Mouse (Mus musculus) hematopoietic stem cell, adult 5-6 weeks (primary cell): Measurements from ENCODE around the gene Bpifa1. TPM values are rescaled to one million over a fixed set of nuclear protein-coding genes. Genes with fewer than 3 reads are reported as not detected.
"Not testable (repeated sequence)": the region's sequence is repeated elsewhere in the genome, so short reads cannot be mapped to it uniquely, and the experiment has no call there.

Experiments
- ATAC-seq, 2 experiments: fragments of 125-278 bp in 1 of 2; replicated peaks in 1 of 2; 2 replicates each; pipeline ENCODE4 v1.8.0; 2016 to 2017; ENCODE audit warnings: inconsistent platforms in 2 of 2, mild to moderate bottlenecking in 2 of 2, moderate number of reproducible peaks in 2 of 2, low read depth in 1 of 2, moderate TSS enrichment in 1 of 2; ENCODE audit not compliant: low FRiP score in 2 of 2, poor library complexity in 2 of 2, severe bottlenecking in 2 of 2, insufficient read depth in 1 of 2, low TSS enrichment in 1 of 2
- total RNA-seq: library from RNA; stranded (forward); fragments of 172-1452, 232-1000 nt; gene quantifications from 2 replicates; pipeline ENCODE4 v1.2.3, GENCODE M21; 2017

Gene Bpifa1
- not detected in 2 replicates for total RNA-seq

- no peak for ATAC-seq
Observed at GRCm38 (mm10) chr2:154142580-154142979, at the start of gene Bpifa1. Bpifa1 (plus strand) TSS chr2:154142880.

- ATAC-seq: no peak
Observed at GRCm38 (mm10) chr2:154097734-154098133, 44.9 kb upstream of the Bpifa1 start.

GRCm38 (mm10) chr2:154117381-154117780 is 25.3 kb upstream of the Bpifa1 start:
- ATAC-seq: no peak

- no peak for ATAC-seq
Observed at GRCm38 (mm10) chr2:154130120-154130519, 12.6 kb upstream of the Bpifa1 start, which contains the start of gene Bpifa3. Bpifa3 (plus strand) TSS chr2:154130336.

- ATAC-seq: no peak
Observed at GRCm38 (mm10) chr2:154143735-154144134, 1.1 kb downstream of the Bpifa1 start.

GRCm38 (mm10) chr2:154147496-154147895 is 4.8 kb downstream of the Bpifa1 start:
- no peak for ATAC-seq

GRCm38 (mm10) chr2:154158433-154158832 is 15.8 kb downstream of the Bpifa1 start:
- ATAC-seq: 0 out of 4 replicates have a peak, but pooled peaks of 1 of the 2 experiments have one; percentile 32

- ATAC-seq: no peak
Observed at GRCm38 (mm10) chr2:154162307-154162706, 19.6 kb downstream of the Bpifa1 start, which contains the start of gene Bpifa5. Bpifa5 (plus strand) TSS chr2:154162607.

GRCm38 (mm10) chr2:154163306-154163705 is 20.6 kb downstream of the Bpifa1 start:
- ATAC-seq: no peak

- ATAC-seq: no peak
Observed at GRCm38 (mm10) chr2:154169172-154169571, 26.5 kb downstream of the Bpifa1 start.

- ATAC-seq: no peak
Observed at GRCm38 (mm10) chr2:154171621-154172020, 28.9 kb downstream of the Bpifa1 start.

- ATAC-seq: no peak; a peak in 1 of 4 replicates
Observed at GRCm38 (mm10) chr2:154173313-154173712, 30.6 kb downstream of the Bpifa1 start.

- ATAC-seq: not testable (repeated sequence)
Observed at GRCm38 (mm10) chr2:154181900-154182299, 39.2 kb downstream of the Bpifa1 start.

GRCm38 (mm10) chr2:154183061-154183460 is 40.4 kb downstream of the Bpifa1 start:
- ATAC-seq: not testable (repeated sequence)

- no peak for ATAC-seq
Observed at GRCm38 (mm10) chr2:154185319-154185718, 42.6 kb downstream of the Bpifa1 start.

- no peak for ATAC-seq
Observed at GRCm38 (mm10) chr2:154185748-154186147, 43.1 kb downstream of the Bpifa1 start.

GRCm38 (mm10) chr2:154187468-154187867 is 44.8 kb downstream of the Bpifa1 start:
- peak; percentile 60 to 67 for ATAC-seq

- ATAC-seq: no peak
Observed at GRCm38 (mm10) chr2:154189877-154190434, 47.3 kb downstream of the Bpifa1 start.

GRCm38 (mm10) chr2:154190546-154191258 is 48.0 kb downstream of the Bpifa1 start, which contains the start of gene Bpifb1:
Bpifb1 (plus strand) TSS chr2:154190818.
- ATAC-seq: no peak
